Mouse (Mus musculus) embryonic fibroblast, embryonic 13.5 days (primary cell): ENCODE data around the gene Ccdc85c. TPM values are rescaled to one million over a fixed set of nuclear protein-coding genes. Genes with fewer than 3 reads are reported as not detected.

Experiments
- H3K27ac ChIP-seq: 2 replicates; pipeline ENCODE4 v1.5.1; 2012; ENCODE audit warnings: low read length, control low read depth, inconsistent platforms; ENCODE audit not compliant: insufficient read depth
- H3K4me1 ChIP-seq: 2 replicates; pipeline ENCODE4 v1.6.1; 2011; ENCODE audit warnings: low read length; ENCODE audit not compliant: control insufficient read depth, insufficient read depth
- H3K4me3 ChIP-seq: 2 replicates; pipeline ENCODE4 v1.5.1; 2011; ENCODE audit warnings: mild to moderate bottlenecking, control low read depth, low read length; ENCODE audit not compliant: insufficient read depth
- CTCF ChIP-seq: IDR thresholded peaks from 2 replicates; pipeline ENCODE4 v1.5.1; 2011; ENCODE audit warnings: mild to moderate bottlenecking, control low read depth, low read length, moderate library complexity, borderline replicate concordance; ENCODE audit not compliant: insufficient read depth
- POLR2A ChIP-seq: IDR thresholded peaks from 2 replicates; pipeline ENCODE4 v1.6.1; 2011; ENCODE audit warnings: low read depth, mild to moderate bottlenecking, control low read depth, low read length, moderate library complexity
- polyA plus RNA-seq: library from polyadenylated mRNA; stranded (reverse); fragments of >200 nt; gene quantifications from 2 replicates; pipeline ENCODE4 v1.2.4, GENCODE M21; 2011; ENCODE audit warnings: low read depth; ENCODE audit not compliant: missing spikeins, insufficient read length

Ccdc85c gene
- polyA plus RNA-seq, 1 experiment = 2.7 TPM

GRCm38 (mm10) chr12:108162036-108162435 is 113.2 kb downstream of the Ccdc85c start:
- TF ChIP-seq POLR2A = no peak
- Histone ChIP-seq H3K27ac (no peak overlapping the region), H3K4me1 (no peaks in the 10 kb centered on the region), H3K4me3 (no peak overlapping the region)

- TF ChIP-seq POLR2A (no peak), CTCF (no peak)
- Histone ChIP-seq H3K4me1 (no peaks in the 10 kb centered on the region), H3K4me3 (no peak overlapping the region), H3K27ac (no peak overlapping the region)
Observed at GRCm38 (mm10) chr12:108159863-108160262, 115.4 kb downstream of the Ccdc85c start.

Other genes with a start within 250 kb of the Ccdc85c start
- 66.6 and 73.7 TPM in 2 replicates for gene Setd3, start 96.1 kb downstream of the Ccdc85c start, polyA plus RNA-seq
- 31.0 and 35.6 TPM in 2 replicates for gene Ccnk, start 95.8 kb downstream of the Ccdc85c start, polyA plus RNA-seq
- 4.8 and 5.0 TPM in 2 replicates for gene Hhipl1, start 30.8 kb upstream of the Ccdc85c start, polyA plus RNA-seq
- 1.8 and 3.4 TPM in 2 replicates for gene Cyp46a1, start 59.0 kb upstream of the Ccdc85c start, polyA plus RNA-seq
- gene Eml1, start 95.5 kb upstream of the Ccdc85c start, polyA plus RNA-seq = 40.5 and 48.0 TPM in 2 replicates